Mouse (Mus musculus) c-Kit-positive CD71-negative TER-119-negative erythroid progenitor cells, embryonic 14.5 days (primary cell): ENCODE data around the gene Ephb1.

ENCODE experiments used
- DNase-seq: peaks from one replicate; pipeline ENCODE4 v3.0.0-alpha.2; 2013; ENCODE audit warnings: low read depth

The Ephb1 gene

GRCm38 (mm10) chr9:102066601-102067000 is 287.9 kb downstream of the Ephb1 start:
- peak; percentile 23 for DNase-seq

GRCm38 (mm10) chr9:102045886-102046285 is 308.6 kb downstream of the Ephb1 start:
- DNase-seq = no peak

- DNase-seq = no peak
Observed at GRCm38 (mm10) chr9:102045111-102045861, 309.2 kb downstream of the Ephb1 start.

GRCm38 (mm10) chr9:102039011-102039733 is 315.3 kb downstream of the Ephb1 start:
- no peak for DNase-seq

GRCm38 (mm10) chr9:102036132-102036531 is 318.4 kb downstream of the Ephb1 start:
- no peak for DNase-seq

GRCm38 (mm10) chr9:102033231-102033630 is 321.3 kb downstream of the Ephb1 start:
- no peak for DNase-seq

GRCm38 (mm10) chr9:102032376-102032775 is 322.1 kb downstream of the Ephb1 start:
- DNase-seq = no peak

GRCm38 (mm10) chr9:102029661-102030060 is 324.8 kb downstream of the Ephb1 start:
- DNase-seq = no peak

- no peak for DNase-seq
Observed at GRCm38 (mm10) chr9:102026136-102026535, 328.4 kb downstream of the Ephb1 start.

- DNase-seq = no peak
Observed at GRCm38 (mm10) chr9:102025141-102025540, 329.4 kb downstream of the Ephb1 start.

- DNase-seq = no peak
Observed at GRCm38 (mm10) chr9:102015516-102015915, 339.0 kb downstream of the Ephb1 start.

GRCm38 (mm10) chr9:102007706-102008105 is 346.8 kb downstream of the Ephb1 start:
- DNase-seq = no peak

GRCm38 (mm10) chr9:102006539-102006938 is 348.0 kb downstream of the Ephb1 start:
- DNase-seq = peak; percentile 7

- DNase-seq = no peak
Observed at GRCm38 (mm10) chr9:102002920-102003319, 351.6 kb downstream of the Ephb1 start.

- no peak for DNase-seq
Observed at GRCm38 (mm10) chr9:102002186-102002585, 352.3 kb downstream of the Ephb1 start.

GRCm38 (mm10) chr9:102001633-102002165 is 352.8 kb downstream of the Ephb1 start:
- DNase-seq = no peak

GRCm38 (mm10) chr9:101999690-102000089 is 354.8 kb downstream of the Ephb1 start:
- DNase-seq = no peak

GRCm38 (mm10) chr9:101996771-101997500 is 357.6 kb downstream of the Ephb1 start:
- DNase-seq = no peak

- DNase-seq = no peak
Observed at GRCm38 (mm10) chr9:101996183-101996582, 358.3 kb downstream of the Ephb1 start.

GRCm38 (mm10) chr9:101995423-101996156 is 358.9 kb downstream of the Ephb1 start:
- DNase-seq = peak; percentile 9

- DNase-seq = no peak
Observed at GRCm38 (mm10) chr9:101994086-101994485, 360.4 kb downstream of the Ephb1 start.

- DNase-seq = no peak
Observed at GRCm38 (mm10) chr9:101990836-101991235, 363.7 kb downstream of the Ephb1 start.
